Mouse (Mus musculus): ENCODE measurements around the gene Olfr92.

DNA sequence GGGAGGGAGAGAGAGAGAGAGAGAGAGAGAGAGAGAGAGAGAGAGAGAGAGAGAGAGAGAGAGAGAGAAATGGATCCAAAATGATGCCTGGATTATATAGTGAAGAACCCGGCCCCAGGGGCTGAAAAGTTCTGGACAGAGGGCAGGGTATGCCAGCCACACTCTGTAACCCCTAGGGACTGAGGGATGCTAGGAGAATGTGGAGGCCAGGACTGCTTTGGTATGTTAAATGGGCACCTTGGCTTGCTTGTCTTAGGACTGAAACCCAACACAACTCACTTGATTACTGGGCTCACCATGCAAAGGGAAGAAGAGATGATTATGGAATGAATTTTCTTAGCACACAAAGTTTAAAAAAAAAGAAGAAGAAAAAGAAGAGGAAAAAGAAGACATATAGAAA lies 41.7 kb downstream of the Olfr92 start:
- no peak for TF ChIP-seq CTCF (conservative IDR thresholded peaks at IDR 0.05; ENCODE audit: insufficient read depth, insufficient read length, low read depth, low read length)
- no peak for TF ChIP-seq POLR2A (IDR thresholded peaks at IDR 0.05; ENCODE audit: low read depth, low read length)

Measured in kidney, adult 2 months (tissue).